Mouse (Mus musculus): Measurements from ENCODE around the gene Atxn2.
"Not testable (repeated sequence)": the region's sequence is repeated elsewhere in the genome, so short reads cannot be mapped to it uniquely, and the experiment has no call there.

The Atxn2 gene

DNA sequence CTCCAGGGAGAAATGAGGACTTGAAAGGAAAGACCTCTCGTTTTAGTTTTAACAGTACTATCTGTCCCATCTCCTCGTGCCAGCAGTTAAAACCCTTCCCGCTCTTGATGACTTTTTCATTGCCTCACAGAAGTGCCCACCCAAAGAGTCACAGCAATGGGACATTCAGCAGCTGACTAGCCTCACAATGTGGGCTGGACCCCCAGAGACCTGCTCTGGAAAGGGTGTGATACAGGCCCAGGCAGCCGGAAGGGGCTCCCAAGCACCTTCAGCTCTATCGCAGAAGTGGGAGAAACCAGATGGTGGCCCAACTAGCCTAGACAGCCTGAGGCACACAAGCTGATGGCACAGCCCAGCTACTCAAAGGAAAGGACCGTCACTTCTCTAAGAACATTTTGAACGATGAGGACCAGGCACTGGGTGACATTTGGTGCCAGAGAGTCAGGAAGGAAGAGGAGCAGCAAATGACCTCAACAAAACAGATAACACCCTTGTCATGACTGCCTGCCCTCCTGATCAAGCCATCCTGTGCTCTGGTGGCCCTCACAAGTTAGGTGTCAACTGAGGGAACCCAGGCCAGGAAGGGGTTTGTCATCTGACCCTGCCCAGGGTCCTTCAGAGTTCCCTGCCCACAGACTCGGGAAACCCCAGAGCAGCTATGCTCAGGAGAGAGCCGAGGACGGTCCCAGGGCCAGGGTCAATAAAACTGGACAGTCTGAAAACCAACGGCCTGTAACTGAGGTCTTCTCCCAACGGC is 124.0 kb downstream of the Atxn2 start:
- no peak for DNase-seq (ENCODE audit: low read depth, low spot score)

- DNase-seq (ENCODE audit: low read depth, low spot score) = no peak
Observed at GRCm38 (mm10) chr5:121835949-121836691, 125.0 kb downstream of the Atxn2 start.

DNA sequence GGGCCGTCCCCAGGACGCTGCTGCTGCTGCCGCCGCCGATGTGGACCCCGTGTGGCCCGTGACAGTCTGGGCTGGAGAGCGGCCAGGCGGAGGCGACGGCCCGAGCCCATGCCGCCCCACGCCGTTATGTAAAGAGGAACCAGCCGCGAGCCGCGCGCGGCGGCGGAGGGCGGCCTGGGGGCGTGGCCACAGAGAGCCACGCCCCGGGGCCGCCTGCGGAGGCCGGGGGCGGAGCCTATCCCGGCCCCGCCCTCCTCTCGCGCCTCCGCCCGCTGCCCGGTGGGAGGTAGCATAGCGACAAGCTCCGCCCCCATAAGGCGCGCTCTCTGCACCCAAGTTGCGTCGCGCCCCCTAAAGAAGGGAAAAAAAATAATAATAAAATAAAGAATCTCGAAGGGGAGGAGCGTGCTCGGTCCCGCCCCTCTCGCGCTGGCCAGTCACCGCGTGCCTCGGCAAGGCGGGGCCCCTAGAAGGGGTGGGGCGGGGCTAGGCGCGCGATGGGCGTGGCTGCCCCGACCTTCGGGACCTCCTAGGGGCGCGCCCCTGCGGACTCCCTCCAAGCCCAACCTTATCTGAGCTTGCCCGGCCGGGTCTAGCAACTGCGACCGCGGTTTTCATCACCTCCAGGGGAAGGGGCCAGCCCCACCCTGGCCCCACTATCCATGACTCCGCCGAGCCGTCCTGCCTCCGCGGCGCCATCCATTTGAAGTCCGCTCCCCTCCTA is 125.7 kb downstream of the Atxn2 start:
- peak; percentile 71 for DNase-seq (ENCODE audit: low read depth, low spot score)

DNA sequence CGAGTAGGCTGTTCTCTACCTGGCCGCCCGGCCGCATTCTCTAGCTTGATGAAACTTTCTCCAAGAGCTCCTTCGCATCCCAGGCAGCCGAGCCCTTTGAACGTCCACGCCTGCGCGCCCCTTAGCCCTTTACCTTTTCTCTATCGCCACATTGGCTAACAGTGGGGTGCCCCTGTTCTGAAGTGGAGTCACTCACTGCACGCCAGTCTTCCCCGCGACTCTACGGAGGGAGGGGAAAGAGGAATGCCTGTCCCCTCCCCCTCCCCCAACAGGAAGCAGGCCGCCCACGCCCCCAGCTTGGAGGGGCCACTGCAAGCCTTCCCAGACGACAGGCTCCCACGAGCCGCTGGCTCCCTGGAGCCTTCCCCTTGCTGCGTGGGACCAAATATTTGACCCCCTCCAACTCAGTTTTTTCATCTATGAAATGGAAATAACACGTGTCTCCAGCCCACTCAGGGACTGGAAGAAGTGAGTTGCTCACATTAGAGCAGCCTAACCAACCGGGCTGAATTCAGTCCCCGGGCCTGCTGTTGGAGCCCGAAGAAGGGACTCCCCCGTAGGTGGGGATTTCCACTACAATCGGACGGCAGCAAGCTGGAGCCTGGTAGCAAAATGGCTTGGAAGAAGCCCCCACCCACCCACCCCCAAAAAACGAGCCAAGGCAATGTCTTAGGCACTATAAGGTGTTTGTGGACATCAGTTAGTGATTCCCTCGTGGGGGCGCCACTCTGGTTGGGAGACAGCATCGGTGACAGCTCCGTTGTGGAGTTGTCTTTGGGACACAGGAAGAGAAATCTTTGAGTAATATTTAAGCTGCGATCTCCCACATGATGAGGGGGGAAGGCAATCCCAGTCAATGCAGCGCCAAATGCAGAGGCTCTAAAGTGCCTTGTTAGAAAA is 126.6 kb downstream of the Atxn2 start, which contains the start of gene Sh2b3:
TSS of gene Sh2b3 (minus strand) at position 206 of the 900 bp plus-strand sequence.
- no peak for DNase-seq (ENCODE audit: low read depth, low spot score)

DNA sequence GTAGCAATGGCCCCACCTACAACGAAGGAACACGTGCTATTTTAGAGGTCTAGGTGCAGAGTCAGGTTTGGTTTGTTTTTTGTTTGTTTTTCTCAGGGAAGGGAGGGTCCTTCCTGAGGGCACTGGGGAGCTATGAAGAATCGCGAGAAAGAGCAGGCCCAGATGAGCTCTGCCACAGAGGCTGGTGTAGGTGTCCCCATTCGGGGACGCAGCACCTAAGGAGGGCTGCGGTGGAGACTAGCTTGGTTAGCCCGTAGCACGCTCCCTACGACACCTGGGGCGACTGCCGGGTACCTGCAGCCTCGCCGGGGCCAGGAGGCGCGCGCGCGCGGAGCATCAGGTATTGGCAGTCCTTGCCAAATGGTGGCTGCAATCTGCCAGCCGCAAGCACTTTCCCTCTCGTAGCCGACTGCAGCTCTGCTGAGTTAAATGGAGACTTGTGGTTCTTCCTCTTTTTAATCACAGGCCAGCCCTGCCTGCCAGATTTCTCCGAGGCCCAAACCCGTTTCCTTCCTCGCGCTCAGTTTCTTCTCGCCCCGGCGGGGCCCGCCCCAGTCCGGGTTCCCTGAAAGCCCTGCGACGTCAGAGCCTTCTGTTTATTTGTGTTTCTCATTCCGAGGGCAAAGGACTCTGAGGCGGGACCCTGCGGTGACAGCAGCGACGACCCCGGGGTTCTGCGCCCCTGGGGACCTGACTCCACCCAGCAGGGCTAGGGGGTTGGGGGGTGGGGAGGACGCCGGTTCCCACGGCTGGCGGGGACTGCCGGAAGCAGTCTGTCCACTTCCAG is 127.4 kb downstream of the Atxn2 start:
- no peak for DNase-seq (ENCODE audit: low read depth, low spot score)

DNA sequence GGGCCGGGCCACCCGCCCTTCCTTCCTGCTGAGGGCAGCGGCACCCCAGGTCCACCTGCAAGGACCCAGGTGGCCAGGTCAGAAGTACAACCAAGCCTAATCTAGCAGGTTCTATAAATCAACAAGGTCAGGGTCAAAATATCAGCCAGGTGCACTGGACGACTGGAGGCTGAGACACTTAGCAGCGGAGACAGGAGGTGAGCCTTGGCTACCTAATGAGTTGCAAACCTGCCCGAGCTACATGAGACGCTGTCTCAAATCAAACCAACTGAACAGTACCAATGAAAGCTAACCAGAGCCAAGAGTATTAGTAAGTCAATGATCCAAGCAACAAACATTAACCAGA is 128.0 kb downstream of the Atxn2 start:
- no peak for DNase-seq (ENCODE audit: low read depth, low spot score)

DNA sequence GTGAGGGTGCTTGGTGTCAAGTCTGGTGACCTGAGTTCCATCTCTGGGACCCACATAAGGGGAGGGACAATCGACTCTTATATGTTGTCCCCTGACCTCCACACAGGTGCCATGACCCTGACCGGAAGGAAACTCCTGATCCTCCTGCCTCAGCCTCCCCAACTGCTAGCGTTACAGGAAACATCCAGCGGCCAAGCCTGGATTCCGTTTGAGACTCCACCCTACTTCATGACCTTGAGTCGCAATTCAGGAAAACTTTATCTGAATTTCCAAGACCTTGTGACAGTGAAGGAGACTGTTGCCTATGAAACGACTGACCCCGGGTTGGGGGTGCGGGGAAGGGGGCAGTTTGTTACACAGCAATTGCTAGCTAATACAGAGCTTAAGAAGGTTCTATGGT is 130.4 kb downstream of the Atxn2 start:
- no peak for DNase-seq (ENCODE audit: low read depth, low spot score)

DNA sequence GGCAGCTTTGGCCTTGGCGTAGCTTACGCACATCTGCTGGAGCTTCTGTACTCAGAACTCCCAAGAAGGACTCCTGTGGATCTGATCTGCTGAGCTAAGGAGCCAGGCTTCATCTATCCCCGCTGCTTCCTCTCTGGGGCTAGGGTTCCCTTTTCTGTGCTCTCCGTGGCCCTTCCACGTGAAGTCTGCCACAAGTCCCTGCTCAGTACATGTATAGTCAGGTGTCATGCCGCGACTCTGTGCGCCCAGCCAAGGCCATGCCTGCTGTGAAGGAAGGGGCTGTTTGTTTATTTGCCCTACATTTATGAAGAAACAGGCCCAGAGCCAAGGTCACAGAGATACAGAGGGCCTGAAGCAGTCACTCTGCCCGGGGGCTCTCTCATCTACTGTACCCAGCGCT is 130.8 kb downstream of the Atxn2 start:
- no peak for DNase-seq (ENCODE audit: low read depth, low spot score)

DNA sequence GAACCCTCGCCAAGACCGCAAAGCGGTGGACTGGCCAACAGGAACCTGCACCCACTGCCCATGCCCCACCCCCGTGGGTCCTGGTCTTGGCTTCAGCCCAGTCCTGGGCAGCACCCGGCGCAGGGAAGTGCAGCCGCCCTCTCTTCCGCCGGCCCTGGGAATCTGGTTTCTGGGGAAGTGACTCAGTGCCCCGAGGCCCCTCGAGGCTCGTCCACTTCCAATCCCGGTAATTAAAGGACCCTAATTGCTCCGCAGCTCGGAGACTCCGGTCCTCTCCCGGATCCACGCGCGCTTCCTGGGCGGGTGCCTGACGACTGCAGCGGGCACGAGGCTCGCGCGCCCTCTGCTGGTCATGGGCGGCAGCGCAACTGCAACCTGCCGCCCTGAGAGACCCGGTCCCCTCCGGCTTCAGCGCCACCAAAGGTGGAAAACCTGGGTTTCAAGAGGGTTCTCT is 131.6 kb downstream of the Atxn2 start:
- DNase-seq (ENCODE audit: low read depth, low spot score) = peak; percentile 54

GRCm38 (mm10) chr5:121843138-121843905 is 132.2 kb downstream of the Atxn2 start:
- DNase-seq (ENCODE audit: low read depth, low spot score) = no peak

GRCm38 (mm10) chr5:121845361-121845760 is 134.2 kb downstream of the Atxn2 start:
- no peak for DNase-seq (ENCODE audit: low read depth, low spot score)

GRCm38 (mm10) chr5:121846322-121846721 is 135.2 kb downstream of the Atxn2 start:
- DNase-seq (ENCODE audit: low read depth, low spot score) = no peak

DNA sequence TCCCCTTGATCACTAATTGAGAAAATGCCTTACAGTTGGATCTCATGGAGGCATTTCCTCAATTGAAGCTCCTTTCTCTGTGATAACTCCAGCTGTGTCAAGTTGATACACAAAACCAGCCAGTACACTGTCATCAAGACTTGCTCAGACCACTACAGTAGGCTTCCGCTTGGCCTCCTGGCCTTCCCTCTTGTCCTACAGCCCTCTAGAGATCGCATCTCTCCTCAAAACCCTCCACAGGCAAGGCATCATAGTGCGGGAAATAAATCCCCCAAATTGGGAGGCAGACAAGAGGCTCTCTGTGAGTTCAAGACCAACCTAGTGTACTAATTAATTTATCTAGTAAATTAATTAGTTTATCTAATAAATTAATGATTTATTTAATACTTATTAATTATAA is 136.1 kb downstream of the Atxn2 start:
- DNase-seq (ENCODE audit: low read depth, low spot score) = not testable (repeated sequence)

DNA sequence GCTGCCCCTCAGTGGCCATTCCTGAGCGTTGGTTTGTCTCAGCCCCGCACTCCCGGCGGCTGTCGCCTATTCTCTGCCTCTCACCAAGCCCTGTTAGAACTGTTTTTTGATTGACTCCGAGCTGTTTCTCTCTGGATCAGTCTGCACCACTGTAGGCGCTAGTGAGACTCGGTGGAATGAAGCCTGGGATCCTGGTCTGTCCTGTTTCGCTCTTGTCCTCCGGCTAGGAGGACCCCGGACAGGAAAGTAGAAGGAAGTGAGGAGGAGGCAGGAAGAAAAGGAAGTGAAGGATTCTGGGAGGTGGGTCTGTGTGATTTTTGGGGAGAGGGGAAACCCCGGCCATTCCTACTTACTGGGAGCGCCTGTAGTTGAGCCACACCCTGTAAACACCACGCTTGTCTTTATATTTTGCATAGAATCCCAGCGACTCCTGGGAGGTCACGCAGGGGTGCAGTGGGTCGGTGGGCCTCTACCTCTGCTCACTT is 136.9 kb downstream of the Atxn2 start:
- no peak for DNase-seq (ENCODE audit: low read depth, low spot score)

GRCm38 (mm10) chr5:121848743-121849142 is 137.6 kb downstream of the Atxn2 start, which contains the start of gene Pheta1:
TSS of gene Pheta1 (plus strand) at chr5:121848984.
- DNase-seq (ENCODE audit: low read depth, low spot score) = peak; percentile 76

GRCm38 (mm10) chr5:121849478-121850349 is 138.6 kb downstream of the Atxn2 start:
- no peak for DNase-seq (ENCODE audit: low read depth, low spot score)

DNA sequence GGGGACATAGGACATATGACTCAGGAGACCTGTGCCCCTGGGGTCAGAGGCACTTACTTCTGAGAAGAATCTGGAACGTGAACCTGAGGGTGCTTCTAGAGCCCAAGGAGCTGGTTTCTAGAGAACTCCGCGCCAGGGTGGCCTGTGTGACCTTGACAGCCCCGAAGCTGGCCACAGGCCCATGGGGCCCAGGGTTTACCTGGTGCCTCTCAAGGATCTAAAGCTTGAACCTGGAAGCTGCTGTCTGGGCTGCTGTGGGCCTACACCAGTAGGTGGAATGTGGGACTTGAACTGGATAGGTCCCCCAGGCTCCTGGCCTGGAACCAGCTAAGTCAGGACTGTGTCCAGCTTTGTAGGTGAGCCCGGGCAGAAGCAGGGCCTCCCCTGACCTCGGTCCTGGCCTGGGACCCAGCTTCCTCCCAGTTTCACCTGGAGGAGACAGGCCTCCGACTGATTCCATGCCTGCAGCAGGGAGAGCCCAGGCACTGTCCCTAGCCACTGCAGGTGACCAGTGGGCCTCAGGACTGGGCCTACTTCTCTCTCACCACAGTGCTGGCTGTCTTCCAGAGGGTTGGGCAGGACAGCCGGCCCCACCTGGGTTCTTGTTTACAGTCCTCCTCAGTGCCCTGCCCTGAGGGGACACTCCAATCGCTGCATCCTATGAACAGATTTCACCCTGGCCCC is 142.4 kb downstream of the Atxn2 start:
- DNase-seq (ENCODE audit: low read depth, low spot score) = no peak

- DNase-seq (ENCODE audit: low read depth, low spot score) = no peak
Observed at GRCm38 (mm10) chr5:121854768-121855167, 143.6 kb downstream of the Atxn2 start.

Measured in retina, adult 2 months (tissue).